Mouse (Mus musculus): ENCODE data around the gene Angptl8. TPM values are rescaled to one million over a fixed set of nuclear protein-coding genes. Genes with fewer than 3 reads are reported as not detected.

Gene Angptl8
- polyA plus RNA-seq, 1 experiment from 2014 or later: 0.83 TPM

GRCm38 (mm10) chr9:21842391-21842790 lies 7.1 kb downstream of the Angptl8 start:
- H3K4me3 ChIP-seq: no peak overlapping the region
- peaks cover 62% of the 10 kb centered on the region for H3K36me3 ChIP-seq
- H3K9me3 ChIP-seq (replicated peaks): no peaks in the 10 kb centered on the region
- no peak overlapping the region for H3K27ac ChIP-seq (replicated peaks)
- 66% methylated on average over 5 of the region's 5 CpGs for WGBS
- no peaks in the 10 kb centered on the region for H3K27me3 ChIP-seq (ENCODE audit: low read depth, poor library complexity, severe bottlenecking)
- no peak for DNase-seq (ENCODE audit: low spot score)
- peaks cover 18% of the 10 kb centered on the region for H3K4me1 ChIP-seq

- H3K27me3 ChIP-seq (ENCODE audit: low read depth, poor library complexity, severe bottlenecking): no peaks in the 10 kb centered on the region
- 91% methylated on average over 6 of the region's 6 CpGs for WGBS
- no peak for DNase-seq (ENCODE audit: low spot score)
- no peak overlapping the region for H3K27ac ChIP-seq (replicated peaks)
- peaks cover 56% of the 10 kb centered on the region for H3K36me3 ChIP-seq
- no peaks in the 10 kb centered on the region for H3K9me3 ChIP-seq (replicated peaks)
- H3K4me3 ChIP-seq: no peak overlapping the region
- H3K4me1 ChIP-seq: peaks cover 25% of the 10 kb centered on the region
Measured at GRCm38 (mm10) chr9:21843086-21843485, 7.8 kb downstream of the Angptl8 start.

- DNase-seq (ENCODE audit: low spot score): no peak
- H3K4me1 ChIP-seq: peaks cover 41% of the 10 kb centered on the region
- H3K4me3 ChIP-seq: no peak overlapping the region
- WGBS: 64% methylated on average over 14 of the region's 14 CpGs
- H3K27ac ChIP-seq (replicated peaks): no peak overlapping the region
- H3K27me3 ChIP-seq (ENCODE audit: low read depth, poor library complexity, severe bottlenecking): no peaks in the 10 kb centered on the region
- H3K9me3 ChIP-seq (replicated peaks): no peaks in the 10 kb centered on the region
- peaks cover 42% of the 10 kb centered on the region for H3K36me3 ChIP-seq
Measured at GRCm38 (mm10) chr9:21845381-21846080, 10.2 kb downstream of the Angptl8 start.

- no peak for DNase-seq (ENCODE audit: low spot score)
- Histone ChIP-seq H3K27me3 (ENCODE audit: low read depth, poor library complexity, severe bottlenecking) (no peaks in the 10 kb centered on the region), H3K4me1 (peaks cover 51% of the 10 kb centered on the region), H3K9me3 (replicated peaks) (no peaks in the 10 kb centered on the region), H3K36me3 (peaks cover 34% of the 10 kb centered on the region), H3K4me3 (peak overlapping the region; percentile 3; the same call in 1 of the 2 replicates), H3K27ac (replicated peaks) (peak overlapping the region; percentile 74)
- WGBS: 11% methylated on average over 11 of the region's 11 CpGs
Measured at GRCm38 (mm10) chr9:21846755-21847341, 11.5 kb downstream of the Angptl8 start.

- peaks cover 30% of the 10 kb centered on the region for H3K36me3 ChIP-seq
- H3K4me1 ChIP-seq: peaks cover 57% of the 10 kb centered on the region
- 21% methylated on average over 3 of the region's 3 CpGs for WGBS
- H3K27ac ChIP-seq (replicated peaks): peak overlapping the region; percentile 38; the same call in 1 of the 2 replicates
- no peak for DNase-seq (ENCODE audit: low spot score)
- no peaks in the 10 kb centered on the region for H3K9me3 ChIP-seq (replicated peaks)
- no peaks in the 10 kb centered on the region for H3K27me3 ChIP-seq (ENCODE audit: low read depth, poor library complexity, severe bottlenecking)
- H3K4me3 ChIP-seq: no peak overlapping the region
Measured at GRCm38 (mm10) chr9:21847425-21847824, 12.1 kb downstream of the Angptl8 start.

- 22% methylated on average over 10 of the region's 10 CpGs for WGBS
- Histone ChIP-seq H3K9me3 (replicated peaks) (no peaks in the 10 kb centered on the region), H3K27me3 (ENCODE audit: low read depth, poor library complexity, severe bottlenecking) (no peaks in the 10 kb centered on the region), H3K4me1 (peaks cover 60% of the 10 kb centered on the region), H3K36me3 (peaks cover 25% of the 10 kb centered on the region), H3K27ac (replicated peaks) (peak overlapping the region; percentile 38; the same call in 1 of the 2 replicates), H3K4me3 (no peak overlapping the region)
- DNase-seq (ENCODE audit: low spot score): no peak
Measured at GRCm38 (mm10) chr9:21847926-21848325, 12.6 kb downstream of the Angptl8 start.

- H3K4me1 ChIP-seq: peaks cover 62% of the 10 kb centered on the region
- no peak for DNase-seq (ENCODE audit: low spot score)
- H3K27ac ChIP-seq (replicated peaks): no peak overlapping the region
- no peak overlapping the region for H3K4me3 ChIP-seq
- peaks cover 9% of the 10 kb centered on the region for H3K36me3 ChIP-seq
- 81% methylated on average over 7 of the region's 7 CpGs for WGBS
- H3K9me3 ChIP-seq (replicated peaks): no peaks in the 10 kb centered on the region
- H3K27me3 ChIP-seq (ENCODE audit: low read depth, poor library complexity, severe bottlenecking): no peaks in the 10 kb centered on the region
Measured at GRCm38 (mm10) chr9:21849691-21850677, 14.7 kb downstream of the Angptl8 start.

GRCm38 (mm10) chr9:21851084-21851483 lies 15.8 kb downstream of the Angptl8 start:
- no peaks in the 10 kb centered on the region for H3K9me3 ChIP-seq (replicated peaks)
- H3K4me1 ChIP-seq: peaks cover 57% of the 10 kb centered on the region
- WGBS: 84% methylated on average over 3 of the region's 3 CpGs
- no peak for DNase-seq (ENCODE audit: low spot score)
- H3K36me3 ChIP-seq: no peaks in the 10 kb centered on the region
- H3K4me3 ChIP-seq: no peak overlapping the region; the same call in 1 of the 2 replicates
- H3K27ac ChIP-seq (replicated peaks): no peak overlapping the region
- no peaks in the 10 kb centered on the region for H3K27me3 ChIP-seq (ENCODE audit: low read depth, poor library complexity, severe bottlenecking)

GRCm38 (mm10) chr9:21852128-21853091 lies 17.1 kb downstream of the Angptl8 start, which contains the start of gene Dock6:
Dock6 (minus strand) TSS chr9:21852635.
- Histone ChIP-seq H3K36me3 (no peaks in the 10 kb centered on the region), H3K9me3 (replicated peaks) (no peaks in the 10 kb centered on the region), H3K27me3 (ENCODE audit: low read depth, poor library complexity, severe bottlenecking) (no peaks in the 10 kb centered on the region), H3K4me1 (peaks cover 47% of the 10 kb centered on the region), H3K27ac (replicated peaks) (peak within 1 kb of the TSS; percentile 91), H3K4me3 (peak within 1 kb of the TSS; percentile 84)
- WGBS: under 1% methylated on average over 68 of the region's 68 CpGs
- DNase-seq (ENCODE audit: low spot score): peak; percentile 93

GRCm38 (mm10) chr9:21853961-21854360 lies 18.7 kb downstream of the Angptl8 start:
- H3K27me3 ChIP-seq (ENCODE audit: low read depth, poor library complexity, severe bottlenecking): no peaks in the 10 kb centered on the region
- no peak overlapping the region for H3K27ac ChIP-seq (replicated peaks)
- WGBS: 85% methylated on average over 5 of the region's 5 CpGs
- no peak overlapping the region for H3K4me3 ChIP-seq
- no peaks in the 10 kb centered on the region for H3K36me3 ChIP-seq
- peaks cover 34% of the 10 kb centered on the region for H3K4me1 ChIP-seq
- no peak for DNase-seq (ENCODE audit: low spot score)
- no peaks in the 10 kb centered on the region for H3K9me3 ChIP-seq (replicated peaks)

GRCm38 (mm10) chr9:21854894-21855293 lies 19.6 kb downstream of the Angptl8 start:
- no peaks in the 10 kb centered on the region for H3K9me3 ChIP-seq (replicated peaks)
- H3K27ac ChIP-seq (replicated peaks): no peak overlapping the region
- H3K36me3 ChIP-seq: no peaks in the 10 kb centered on the region
- peaks cover 29% of the 10 kb centered on the region for H3K4me1 ChIP-seq
- no peak overlapping the region for H3K4me3 ChIP-seq
- H3K27me3 ChIP-seq (ENCODE audit: low read depth, poor library complexity, severe bottlenecking): no peaks in the 10 kb centered on the region
- 91% methylated on average over 6 of the region's 6 CpGs for WGBS
- no peak for DNase-seq (ENCODE audit: low spot score)
